Mouse (Mus musculus) midbrain, embryonic 12.5 days (tissue): ENCODE data around the gene Dnah8. TPM values are rescaled to one million over a fixed set of nuclear protein-coding genes. Genes with fewer than 3 reads are reported as not detected.

Experiments
- ATAC-seq: fragments of 200-750 bp; cut with Nextera tagmentation; 2 replicates; pipeline ENCODE4 v1.8.0; 2017; ENCODE audit warnings: low read depth, moderate TSS enrichment, moderate library complexity; ENCODE audit not compliant: low FRiP score
- H3K27ac ChIP-seq: fragments of 300-500 bp; sonication (generic); replicated peaks from 2 replicates; pipeline ENCODE4 v1.5.1; 2016; ENCODE audit warnings: mild to moderate bottlenecking
- H3K27me3 ChIP-seq: fragments of 300-500 bp; sonication (generic); 2 replicates; pipeline ENCODE4 v1.6.1; 2016; ENCODE audit warnings: mild to moderate bottlenecking
- H3K36me3 ChIP-seq: fragments of 300-500 bp; sonication (generic); 2 replicates; pipeline ENCODE4 v1.6.1; 2016
- H3K4me1 ChIP-seq: fragments of 300-500 bp; sonication (generic); 2 replicates; pipeline ENCODE4 v1.6.1; 2016
- H3K4me2 ChIP-seq: fragments of 300-500 bp; sonication (generic); replicated peaks from 2 replicates; pipeline ENCODE4 v1.6.1; 2016; ENCODE audit warnings: mild to moderate bottlenecking, moderate library complexity
- H3K4me3 ChIP-seq: fragments of 300-500 bp; sonication (generic); 2 replicates; pipeline ENCODE4 v1.5.1; 2016; ENCODE audit warnings: mild to moderate bottlenecking
- H3K9ac ChIP-seq: fragments of 300-500 bp; sonication (generic); replicated peaks from 2 replicates; pipeline ENCODE4 v1.6.1; 2016; ENCODE audit warnings: mild to moderate bottlenecking, moderate library complexity
- H3K9me3 ChIP-seq: fragments of 300-500 bp; sonication (generic); 2 replicates; pipeline ENCODE4 v1.6.1; 2016; ENCODE audit warnings: mild to moderate bottlenecking
- WGBS: fragments of 180-500 bp; shearing (Covaris S2); methylation state at CpG from one replicate; pipeline ENCODE4 v1.1.7; 2016; 5-methylcytosine and 5-hydroxymethylcytosine counted together
- polyA plus RNA-seq: library from polyadenylated mRNA; unstranded; fragments of >200 nt; fragmentation: Nextera tagmentation; extraction: Ambion mirVana; gene quantifications from 2 replicates; pipeline ENCODE4 v1.2.1, GENCODE M21; 2016

Dnah8 gene
- polyA plus RNA-seq, 1 experiment from 2014 or later: 0.66 TPM

DNA sequence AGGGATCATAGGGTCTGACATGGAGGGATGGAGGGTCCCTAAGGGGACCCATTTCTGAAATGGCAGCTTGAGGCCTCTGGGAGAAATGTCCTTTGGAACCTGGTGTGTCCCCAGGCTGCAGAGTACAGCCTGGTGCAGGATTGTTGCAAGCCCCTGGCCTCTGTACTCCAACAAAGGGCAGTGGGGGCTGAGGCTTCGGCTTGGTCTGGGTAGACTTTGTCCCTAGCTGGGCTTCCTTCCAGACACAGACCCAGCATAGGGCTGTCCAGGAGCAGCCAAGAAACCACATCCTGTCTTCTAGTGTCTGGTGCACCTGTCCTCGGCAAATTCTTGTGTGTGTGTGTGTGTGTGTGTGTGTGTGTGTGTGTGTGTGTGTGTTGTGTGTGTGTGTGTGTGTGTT, 279.9 kb downstream of the Dnah8 start:
- Histone ChIP-seq H3K4me1 (peaks cover 10% of the 10 kb centered on the region; the same call in 1 of the 2 replicates), H3K36me3 (no peaks in the 10 kb centered on the region), H3K9me3 (no peaks in the 10 kb centered on the region), H3K27ac (no peak overlapping the region), H3K9ac (no peak overlapping the region), H3K4me3 (no peak overlapping the region), H3K27me3 (peaks cover 52% of the 10 kb centered on the region), H3K4me2 (no peak overlapping the region)
- WGBS: 62% methylated on average over 2 of the region's 2 CpGs
- no peak for ATAC-seq

DNA sequence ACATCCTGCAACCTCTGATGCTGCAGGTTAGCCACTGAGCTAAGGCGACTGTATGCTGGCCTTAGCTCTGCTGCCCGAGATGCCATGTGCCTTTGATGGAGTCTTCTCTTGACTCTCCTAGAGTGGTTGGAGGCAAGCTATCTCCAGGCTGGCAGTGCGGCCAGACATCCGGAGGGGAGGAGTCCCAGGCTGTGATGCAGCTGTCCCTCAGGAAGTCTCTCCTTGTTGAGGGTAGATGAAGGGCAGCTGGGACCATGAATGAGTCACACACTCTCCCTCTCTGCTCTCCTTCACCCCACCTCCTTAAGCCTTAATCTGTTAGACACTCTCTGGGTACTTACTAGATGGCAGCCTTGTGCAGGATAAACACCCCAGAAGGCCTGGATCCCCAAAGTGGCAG, 283.4 kb downstream of the Dnah8 start:
- no peaks in the 10 kb centered on the region for H3K9me3 ChIP-seq
- H3K27me3 ChIP-seq: peaks cover 21% of the 10 kb centered on the region
- H3K27ac ChIP-seq: no peak overlapping the region
- WGBS: 81% methylated on average over 4 of the region's 4 CpGs
- no peak overlapping the region for H3K4me2 ChIP-seq
- H3K4me3 ChIP-seq: no peak overlapping the region
- no peaks in the 10 kb centered on the region for H3K4me1 ChIP-seq
- no peak overlapping the region for H3K9ac ChIP-seq
- no peak for ATAC-seq
- no peaks in the 10 kb centered on the region for H3K36me3 ChIP-seq

DNA sequence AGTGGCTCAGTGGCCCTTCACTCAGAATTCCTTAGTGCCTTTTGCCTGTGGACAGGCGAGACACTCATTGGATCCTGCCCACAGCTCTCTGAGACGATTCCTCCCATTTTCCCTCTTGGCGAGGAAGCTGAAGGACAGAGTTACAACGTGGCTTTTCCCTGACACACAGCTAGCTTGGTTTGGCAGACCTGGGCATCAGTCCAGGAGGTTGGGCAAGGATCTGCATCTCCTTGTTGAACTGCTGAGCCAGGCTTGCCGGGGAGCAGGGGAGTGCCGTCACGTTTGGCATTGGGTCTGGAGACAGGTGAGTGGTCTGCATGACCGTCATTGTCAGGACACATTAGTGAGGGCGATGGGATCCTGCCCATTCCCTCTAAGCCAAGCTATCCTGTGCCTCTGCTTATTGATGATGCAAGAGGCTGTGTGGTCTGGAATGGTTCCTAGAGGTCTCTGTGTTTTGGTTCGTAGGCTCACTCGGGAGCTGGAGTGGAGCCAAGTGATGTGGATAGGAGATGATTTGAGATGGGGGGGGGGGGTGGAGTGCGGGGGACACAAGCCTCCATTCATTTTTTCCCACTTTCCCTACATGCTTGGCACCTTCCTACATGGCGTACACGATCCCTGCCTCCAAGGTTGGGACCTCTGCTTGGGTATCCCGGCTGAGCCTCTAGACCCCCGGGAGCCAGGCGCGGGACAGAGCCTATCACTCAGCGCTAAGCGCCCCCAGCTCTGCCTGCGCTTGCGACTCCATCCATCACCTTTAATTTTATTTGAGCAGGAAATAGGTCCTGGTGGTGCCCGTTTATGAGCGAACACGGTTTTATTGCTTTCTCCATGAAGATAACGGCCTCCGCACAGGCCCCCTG, 286.9 kb downstream of the Dnah8 start:
- ATAC-seq: no peak
- WGBS: 90% methylated on average over 27 of the region's 27 CpGs

DNA sequence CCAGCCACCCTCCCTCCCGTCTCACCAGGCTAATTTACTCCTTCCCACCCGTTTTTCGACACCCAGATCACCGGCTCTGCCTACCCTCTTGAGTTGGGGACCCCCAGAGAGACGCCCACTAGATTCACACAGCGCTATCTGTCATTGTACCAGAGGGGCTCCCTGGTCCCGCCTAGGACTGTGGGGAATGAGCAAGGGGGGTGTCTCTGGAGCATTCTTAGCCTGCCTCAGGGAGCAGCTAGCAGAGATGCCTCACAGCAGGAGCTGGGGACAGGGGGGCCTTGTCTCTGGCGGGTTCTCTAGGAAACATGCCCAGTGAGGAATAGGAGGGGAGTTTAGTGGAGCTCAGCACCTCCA, 287.6 kb downstream of the Dnah8 start:
- Histone ChIP-seq H3K4me3 (no peak overlapping the region), H3K4me2 (no peak overlapping the region), H3K4me1 (no peaks in the 10 kb centered on the region), H3K36me3 (no peaks in the 10 kb centered on the region), H3K27me3 (no peaks in the 10 kb centered on the region), H3K27ac (no peak overlapping the region), H3K9ac (no peak overlapping the region), H3K9me3 (no peaks in the 10 kb centered on the region)
- ATAC-seq: no peak
- WGBS: 64% methylated on average over 8 of the region's 8 CpGs

More for the DNA sequence above, 286.9 kb downstream of the Dnah8 start:
- Histone ChIP-seq H3K36me3 (no peaks in the 10 kb centered on the region), H3K4me3 (no peak overlapping the region), H3K27me3 (no peaks in the 10 kb centered on the region), H3K9me3 (no peaks in the 10 kb centered on the region), H3K4me2 (no peak overlapping the region), H3K9ac (no peak overlapping the region), H3K4me1 (no peaks in the 10 kb centered on the region), H3K27ac (no peak overlapping the region)

DNA sequence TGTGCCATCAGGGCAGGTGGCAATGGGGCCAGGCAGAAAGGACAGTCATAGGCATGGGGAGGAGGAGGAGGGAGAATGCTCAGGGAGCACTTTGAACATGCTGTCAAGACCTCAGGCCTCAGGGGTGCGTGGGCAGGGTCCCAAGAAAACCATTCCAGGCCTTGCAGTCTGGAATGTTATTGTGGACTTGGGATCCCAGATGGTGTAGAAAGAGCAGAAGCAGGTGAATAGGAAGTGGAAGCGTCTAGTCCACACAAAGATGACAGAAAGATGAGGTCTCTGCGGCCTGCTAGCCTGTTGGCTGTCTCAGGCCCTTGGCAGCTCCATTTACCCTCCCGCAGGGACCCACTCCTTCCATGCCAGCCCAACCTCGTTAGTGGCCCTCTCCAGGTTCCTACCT, 288.4 kb downstream of the Dnah8 start:
- no peaks in the 10 kb centered on the region for H3K36me3 ChIP-seq
- H3K27ac ChIP-seq: no peak overlapping the region
- no peak overlapping the region for H3K4me2 ChIP-seq
- no peak overlapping the region for H3K9ac ChIP-seq
- no peak overlapping the region for H3K4me3 ChIP-seq
- ATAC-seq: no peak
- H3K4me1 ChIP-seq: no peaks in the 10 kb centered on the region
- no peaks in the 10 kb centered on the region for H3K27me3 ChIP-seq
- WGBS: 83% methylated on average over 5 of the region's 5 CpGs
- no peaks in the 10 kb centered on the region for H3K9me3 ChIP-seq

DNA sequence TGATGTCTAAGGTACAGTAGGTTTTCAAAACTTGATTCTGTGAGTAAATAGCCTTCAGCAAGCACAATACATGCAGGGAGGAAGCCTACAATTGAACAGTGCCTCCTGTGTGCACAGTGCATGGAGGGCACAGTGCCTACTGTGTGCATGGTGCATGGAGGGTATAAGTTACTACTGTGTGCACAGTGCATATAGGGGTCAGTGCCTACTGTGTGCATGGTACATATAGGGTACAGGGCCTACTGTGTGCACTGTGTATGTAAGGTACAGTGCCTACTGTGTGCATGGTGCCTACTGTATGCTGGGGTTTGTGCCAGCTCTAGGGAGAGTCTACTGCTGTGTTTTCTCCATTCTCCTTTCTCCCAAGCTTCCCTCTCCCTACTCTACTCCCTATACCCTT, 290.1 kb downstream of the Dnah8 start:
- Histone ChIP-seq H3K9me3 (no peaks in the 10 kb centered on the region), H3K4me3 (no peak overlapping the region), H3K27me3 (no peaks in the 10 kb centered on the region), H3K4me2 (no peak overlapping the region), H3K9ac (no peak overlapping the region), H3K27ac (no peak overlapping the region), H3K36me3 (no peaks in the 10 kb centered on the region), H3K4me1 (no peaks in the 10 kb centered on the region)
- no peak for ATAC-seq

DNA sequence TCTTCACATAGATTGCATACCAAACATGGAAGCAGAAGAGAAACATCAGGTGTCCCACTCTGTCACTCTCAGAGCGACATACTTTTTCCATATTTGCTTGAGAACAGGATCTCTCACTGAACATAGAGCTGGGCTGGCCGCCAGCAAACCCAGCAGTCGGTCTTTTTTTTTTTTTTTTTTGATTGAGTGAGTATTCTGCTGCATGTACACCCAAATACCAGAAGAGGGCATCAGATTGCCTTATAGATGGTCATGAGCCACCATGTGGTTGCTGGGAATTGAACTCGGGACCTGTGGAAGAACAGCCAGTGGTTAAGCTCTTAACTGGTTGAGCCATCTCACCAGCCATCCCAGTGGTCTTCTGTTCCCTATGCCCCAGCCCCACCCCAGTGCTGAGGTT, 299.4 kb downstream of the Dnah8 start:
- Histone ChIP-seq H3K36me3 (no peaks in the 10 kb centered on the region), H3K4me2 (no peak overlapping the region), H3K27me3 (no peaks in the 10 kb centered on the region), H3K4me1 (no peaks in the 10 kb centered on the region), H3K9me3 (no peaks in the 10 kb centered on the region), H3K4me3 (no peak overlapping the region), H3K27ac (no peak overlapping the region), H3K9ac (no peak overlapping the region)
- WGBS: 81% methylated on average over 4 of the region's 4 CpGs
- ATAC-seq: no peak

Other genes starting within 250 kb of the Dnah8 start
- 98.0 and 102 TPM in 2 replicates for gene Btbd9, start 47.9 kb upstream of the Dnah8 start, polyA plus RNA-seq
- 207 and 215 TPM in 2 replicates for gene Glo1, start 2.5 kb downstream of the Dnah8 start, polyA plus RNA-seq